Mouse (Mus musculus) cerebellum, adult 2 months (tissue): ENCODE measurements around the gene Dnajc4.

Source experiments
- CTCF ChIP-seq: fragments of 200-500 bp; IDR thresholded peaks from 2 replicates; pipeline ENCODE4 v1.5.1; 2011; ENCODE audit warnings: low read depth, mild to moderate bottlenecking, control low read depth, low read length, moderate library complexity, borderline replicate concordance; ENCODE audit not compliant: insufficient read depth
- POLR2A ChIP-seq: fragments of 200-500 bp; IDR thresholded peaks from 2 replicates; pipeline ENCODE4 v1.6.1; 2011; ENCODE audit warnings: low read length, control low read depth, borderline replicate concordance; ENCODE audit not compliant: insufficient read depth

- no peak for TF ChIP-seq POLR2A
- no peak for TF ChIP-seq CTCF
These were observed 23.7 kb downstream of the Dnajc4 start for GRCm38 (mm10) chr19:6968491-6969271.
